9 mouse cellular contexts compared by ENCODE assay signal in the genomic region with DNA sequence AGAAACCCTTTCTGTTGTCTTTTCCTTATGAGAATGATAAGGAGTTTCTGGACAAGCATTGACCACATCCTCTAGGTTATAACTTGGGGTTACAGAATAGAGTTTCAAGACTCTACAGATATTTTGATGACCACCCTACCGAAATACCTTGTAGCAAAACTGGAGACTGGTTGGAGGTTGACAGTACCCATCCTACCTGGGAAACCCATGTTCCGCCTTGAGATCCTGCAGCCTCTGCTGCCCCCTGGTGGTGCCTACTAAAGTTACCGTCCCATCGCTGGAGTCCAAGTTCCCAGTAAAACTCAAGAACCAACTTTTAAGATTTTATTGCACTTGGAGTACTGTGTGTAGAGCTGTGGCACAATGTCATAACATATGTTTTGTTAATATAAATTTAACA.
DNase-seq lines count a peak whose midpoint lies in the region; ATAC-seq and TF ChIP-seq lines count a peak whose summit lies in the region.
"Had no signal": no experiment of that assay in that cellular context is flagged by ENCODE, and none has a peak within 500 bp of the region (broad histone marks: within the 10 kb centered on the region; RNA-seq: fewer than 3 reads in every experiment).

No protein-coding gene starts in this region.

- ATAC-seq in heart, postnatal 0 days (ENCODE audit: insufficient read depth, low read depth) = no peak
- no peak for ATAC-seq in hindbrain, postnatal 0 days
- peak; percentile 59; the same call in 1 of the 2 replicates for ATAC-seq in monocyte, adult 5-6 weeks (replicated peaks; ENCODE audit: insufficient number of reproducible peaks, low FRiP score, low TSS enrichment, poor library complexity, severe bottlenecking)

- TF ChIP-seq CTCF in heart, postnatal 0 days (IDR thresholded peaks at IDR 0.05; ENCODE audit: low read depth) = peak; percentile 75
- TF ChIP-seq CTCF in hindbrain, postnatal 0 days (IDR thresholded peaks at IDR 0.05; ENCODE audit: low read depth) = peak; percentile 75

- WGBS in heart, postnatal 0 days = 28% methylated on average over 4 of the region's 4 CpGs
- WGBS in heart, embryonic 10.5 days = 24% methylated on average over 4 of the region's 4 CpGs
- 32% methylated on average over 4 of the region's 4 CpGs for WGBS in hindbrain, postnatal 0 days

- peak; percentile 21 for DNase-seq in heart, postnatal 0 days (ENCODE audit: low spot score)
- DNase-seq in heart, embryonic 10.5 days (ENCODE audit: low spot score) = no peak
- DNase-seq in adrenal gland, postnatal 10 days = peak; percentile 83
- DNase-seq in embryo, embryonic 11.5 days (ENCODE audit: low read depth, low spot score) = peak; percentile 39
- DNase-seq in hindbrain, postnatal 0 days (ENCODE audit: low spot score) = peak; percentile 42
- peak; percentile 18 to 43 for DNase-seq in left cerebral cortex, postnatal 14 days (ENCODE audit: low spot score in 2 of 2)
- peak; percentile 24 for DNase-seq in thymus, postnatal 0 days (ENCODE audit: low spot score)

- no peaks in the 10 kb centered on the region for H3K36me3 ChIP-seq in heart, postnatal 0 days (replicated peaks; ENCODE audit: control insufficient read depth, insufficient read depth, low read length)
- H3K36me3 ChIP-seq in heart, embryonic 10.5 days = no peaks in the 10 kb centered on the region
- no peaks in the 10 kb centered on the region for H3K36me3 ChIP-seq in hindbrain, postnatal 0 days (ENCODE audit: insufficient read depth, low read length)
- H3K36me3 ChIP-seq: lung, embryonic 15.5 days had no signal

- intact Hi-C loops in left cerebral cortex, postnatal 14 days (cut with DNase I) = loop anchor here (5.0 to 10.0 kb wide), 2 partner anchors 484 to 563 kb away; no protein-coding TSS in a partner anchor

- no peak overlapping the region for H3K27ac ChIP-seq in heart, postnatal 0 days (ENCODE audit: low read depth)
- H3K27ac ChIP-seq in heart, embryonic 10.5 days = no peak overlapping the region
- H3K27ac ChIP-seq in hindbrain, postnatal 0 days = no peak overlapping the region
- H3K27ac ChIP-seq: lung, embryonic 15.5 days had no signal

- TF ChIP-seq EP300 in heart, postnatal 0 days (IDR thresholded peaks at IDR 0.05; ENCODE audit: low read depth) = no peak

- no peaks in the 10 kb centered on the region for H3K27me3 ChIP-seq in heart, postnatal 0 days (ENCODE audit: control insufficient read depth, insufficient read depth, low read length)
- H3K27me3 ChIP-seq in heart, embryonic 10.5 days (ENCODE audit: insufficient read depth, poor library complexity, severe bottlenecking) = no peaks in the 10 kb centered on the region
- no peaks in the 10 kb centered on the region for H3K27me3 ChIP-seq in hindbrain, postnatal 0 days (ENCODE audit: insufficient read depth, low read length)
- H3K27me3 ChIP-seq: lung, embryonic 15.5 days had no signal

- H3K4me2 ChIP-seq in heart, postnatal 0 days (ENCODE audit: low read depth, low read length) = no peak overlapping the region
- H3K4me2 ChIP-seq in hindbrain, postnatal 0 days (ENCODE audit: low read depth, low read length) = no peak overlapping the region
- H3K4me2 ChIP-seq: lung, embryonic 15.5 days had no signal

- peaks cover 7% of the 10 kb centered on the region; the same call in 1 of the 2 replicates for H3K4me1 ChIP-seq in heart, postnatal 0 days (ENCODE audit: control insufficient read depth, insufficient read depth)
- no peaks in the 10 kb centered on the region for H3K4me1 ChIP-seq in heart, embryonic 10.5 days
- no peaks in the 10 kb centered on the region for H3K4me1 ChIP-seq in hindbrain, postnatal 0 days (ENCODE audit: insufficient read depth, low read length)
- H3K4me1 ChIP-seq: lung, embryonic 15.5 days had no signal

- no peaks in the 10 kb centered on the region for H3K9me3 ChIP-seq in heart, postnatal 0 days (replicated peaks; ENCODE audit: control insufficient read depth, low read length)
- no peaks in the 10 kb centered on the region for H3K9me3 ChIP-seq in heart, embryonic 10.5 days
- no peaks in the 10 kb centered on the region for H3K9me3 ChIP-seq in hindbrain, postnatal 0 days (ENCODE audit: low read length)
- H3K9me3 ChIP-seq: lung, embryonic 15.5 days had no signal

- no peak overlapping the region for H3K4me3 ChIP-seq in heart, postnatal 0 days (ENCODE audit: low read depth, low read length)
- no peak overlapping the region for H3K4me3 ChIP-seq in heart, embryonic 10.5 days
- no peak overlapping the region for H3K4me3 ChIP-seq in hindbrain, postnatal 0 days (ENCODE audit: low read length)
- H3K4me3 ChIP-seq: lung, embryonic 15.5 days had no signal

- no peak overlapping the region for H3K9ac ChIP-seq in heart, postnatal 0 days (replicated peaks; ENCODE audit: low read depth, low read length)
- no peak overlapping the region for H3K9ac ChIP-seq in hindbrain, postnatal 0 days (replicated peaks; ENCODE audit: low read length)
- H3K9ac ChIP-seq: lung, embryonic 15.5 days had no signal
